Mouse (Mus musculus): ENCODE data around the gene Pi4kb.
"Not testable (repeated sequence)": the region's sequence is repeated elsewhere in the genome, so short reads cannot be mapped to it uniquely, and the experiment has no call there.

GRCm38 (mm10) chr3:95029291-95029827, 54.8 kb downstream of the Pi4kb start:
- TF ChIP-seq CTCF (IDR thresholded peaks at IDR 0.05; ENCODE audit: borderline replicate concordance, insufficient read depth, low read depth, low read length); POLR2A (IDR thresholded peaks at IDR 0.05; ENCODE audit: borderline replicate concordance, insufficient read depth, low read length): not testable (repeated sequence)
